Mouse (Mus musculus): ENCODE data around the gene Prf1. TPM values are rescaled to one million over a fixed set of nuclear protein-coding genes. Genes with fewer than 3 reads are reported as not detected.

Gene Prf1
- polyA plus RNA-seq, 1 experiment from 2014 or later = 0.19 TPM

- H3K4me3 ChIP-seq (ENCODE audit: low read depth, low read length) = no peak overlapping the region
- 74% methylated on average over 5 of the region's 5 CpGs for WGBS
- H3K9ac ChIP-seq (ENCODE audit: low read depth, low read length) = no peak overlapping the region
- no peaks in the 10 kb centered on the region for H3K4me1 ChIP-seq (replicated peaks; ENCODE audit: control insufficient read depth, insufficient read depth, low read length)
- no peak overlapping the region for H3K27ac ChIP-seq (ENCODE audit: low read depth, low read length)
- no peaks in the 10 kb centered on the region for H3K9me3 ChIP-seq (ENCODE audit: control insufficient read depth, low read length)
- no peak overlapping the region for H3K4me2 ChIP-seq
- DNase-seq (ENCODE audit: low spot score) (no peak), ATAC-seq (replicated peaks; ENCODE audit: low FRiP score) (no peak; the same call in 1 of the 2 replicates)
- no peaks in the 10 kb centered on the region for H3K36me3 ChIP-seq (ENCODE audit: control insufficient read depth, insufficient read depth, low read length)
- peaks cover 13% of the 10 kb centered on the region for H3K27me3 ChIP-seq (replicated peaks; ENCODE audit: control insufficient read depth, insufficient read depth, low read length)
Measured at GRCm38 (mm10) chr10:61267378-61267777, 30.3 kb upstream of the Prf1 start.

GRCm38 (mm10) chr10:61272089-61272626 lies 25.5 kb upstream of the Prf1 start:
- Histone ChIP-seq H3K36me3 (ENCODE audit: control insufficient read depth, insufficient read depth, low read length) (no peaks in the 10 kb centered on the region), H3K4me1 (replicated peaks; ENCODE audit: control insufficient read depth, insufficient read depth, low read length) (no peaks in the 10 kb centered on the region), H3K27ac (ENCODE audit: low read depth, low read length) (no peak overlapping the region), H3K27me3 (replicated peaks; ENCODE audit: control insufficient read depth, insufficient read depth, low read length) (peaks cover 39% of the 10 kb centered on the region), H3K4me2 (no peak overlapping the region; the same call in 1 of the 2 replicates), H3K9me3 (ENCODE audit: control insufficient read depth, low read length) (no peaks in the 10 kb centered on the region), H3K9ac (ENCODE audit: low read depth, low read length) (no peak overlapping the region), H3K4me3 (ENCODE audit: low read depth, low read length) (no peak overlapping the region)
- ATAC-seq (replicated peaks; ENCODE audit: low FRiP score) (no peak), DNase-seq (ENCODE audit: low spot score) (no peak)
- 41% methylated on average over 8 of the region's 8 CpGs for WGBS

DNA sequence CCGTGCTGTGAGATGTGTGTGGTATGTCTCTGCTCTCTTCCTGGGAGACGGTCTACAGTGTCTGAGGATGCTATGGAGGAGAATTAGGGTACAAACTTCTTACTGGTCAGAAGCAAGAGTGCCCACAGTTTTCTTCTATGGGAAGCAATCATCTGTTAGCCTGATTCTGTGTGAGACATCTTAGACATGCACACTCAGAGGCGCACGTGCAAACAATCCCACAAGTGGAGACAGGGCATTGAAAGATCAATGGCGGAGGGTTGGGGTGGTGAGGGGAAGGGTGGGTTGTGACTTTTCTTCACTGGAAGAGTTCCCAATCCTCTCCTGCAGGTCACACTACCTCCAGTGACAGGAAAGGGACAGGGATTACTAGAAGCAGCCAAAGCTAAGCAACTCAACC lies 25.0 kb upstream of the Prf1 start:
- H3K27ac ChIP-seq (ENCODE audit: low read depth, low read length) = no peak overlapping the region
- peak overlapping the region; percentile 1; the same call in 1 of the 2 replicates for H3K9ac ChIP-seq (ENCODE audit: low read depth, low read length)
- WGBS = 47% methylated on average over 5 of the region's 5 CpGs
- no peaks in the 10 kb centered on the region for H3K9me3 ChIP-seq (ENCODE audit: control insufficient read depth, low read length)
- peak overlapping the region; percentile 54 for H3K4me2 ChIP-seq
- peak overlapping the region; percentile 37 for H3K4me3 ChIP-seq (ENCODE audit: low read depth, low read length)
- H3K27me3 ChIP-seq (replicated peaks; ENCODE audit: control insufficient read depth, insufficient read depth, low read length) = peaks cover 39% of the 10 kb centered on the region
- H3K4me1 ChIP-seq (replicated peaks; ENCODE audit: control insufficient read depth, insufficient read depth, low read length) = no peaks in the 10 kb centered on the region
- no peak for DNase-seq (ENCODE audit: low spot score)
- ATAC-seq (replicated peaks; ENCODE audit: low FRiP score) = no peak
- no peaks in the 10 kb centered on the region for H3K36me3 ChIP-seq (ENCODE audit: control insufficient read depth, insufficient read depth, low read length)

DNA sequence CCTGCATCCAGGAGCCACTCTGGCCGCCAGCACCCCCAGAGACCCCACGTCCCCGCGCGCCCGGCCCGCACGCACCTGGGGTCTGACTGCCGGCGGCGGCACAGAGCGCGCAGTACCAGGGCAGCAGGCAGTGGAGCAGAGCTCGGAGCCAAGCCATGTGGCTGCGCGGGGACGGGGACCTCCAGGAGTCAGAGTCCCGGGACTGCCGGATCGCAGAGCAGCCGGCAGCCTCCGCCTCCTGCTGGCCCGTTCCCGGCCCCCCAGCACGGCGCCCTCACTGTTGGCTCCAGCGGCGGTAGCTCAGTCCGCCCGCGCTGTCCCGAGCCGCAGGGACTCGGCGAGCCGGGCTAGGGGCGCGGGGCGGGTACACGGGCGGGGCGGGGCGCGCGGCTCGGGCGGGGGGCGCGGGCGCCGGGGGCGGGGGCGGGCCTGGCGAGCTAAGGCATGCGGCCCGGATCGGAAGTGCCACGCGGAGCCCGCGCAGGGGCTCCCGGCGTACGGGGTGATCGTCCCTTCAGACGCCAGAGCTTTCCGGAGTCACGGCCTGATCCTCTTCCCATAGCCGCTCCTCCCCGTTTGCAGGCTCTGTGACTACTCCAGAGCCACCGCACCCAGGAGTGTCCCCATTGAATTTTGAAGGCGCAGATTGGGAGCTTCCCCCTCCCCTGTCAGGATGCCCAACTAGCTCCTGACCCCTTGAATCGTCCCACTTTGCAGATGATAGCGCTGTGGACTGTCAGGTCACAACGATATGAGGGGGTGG lies 24.4 kb upstream of the Prf1 start, which contains the start of gene Adamts14:
Gene Adamts14 (minus strand): TSS at position 358 of the 763 bp plus-strand sequence.
- peak; percentile 32; the same call in 1 of the 2 replicates for ATAC-seq (replicated peaks; ENCODE audit: low FRiP score)
- DNase-seq (ENCODE audit: low spot score) = peak; percentile 54
- Histone ChIP-seq H3K4me2 (peak within 1 kb of the TSS; percentile 54), H3K36me3 (ENCODE audit: control insufficient read depth, insufficient read depth, low read length) (no peaks in the 10 kb centered on the region), H3K4me1 (replicated peaks; ENCODE audit: control insufficient read depth, insufficient read depth, low read length) (no peaks in the 10 kb centered on the region), H3K4me3 (ENCODE audit: low read depth, low read length) (peak within 1 kb of the TSS; percentile 37), H3K27ac (ENCODE audit: low read depth, low read length) (no peak within 1 kb of the TSS), H3K9ac (ENCODE audit: low read depth, low read length) (peak within 1 kb of the TSS; percentile 1; the same call in 1 of the 2 replicates), H3K27me3 (replicated peaks; ENCODE audit: control insufficient read depth, insufficient read depth, low read length) (peaks cover 39% of the 10 kb centered on the region), H3K9me3 (ENCODE audit: control insufficient read depth, low read length) (no peaks in the 10 kb centered on the region)
- WGBS = 2% methylated on average over 74 of the region's 75 CpGs

- no peaks in the 10 kb centered on the region for H3K4me1 ChIP-seq (replicated peaks; ENCODE audit: control insufficient read depth, insufficient read depth, low read length)
- H3K27me3 ChIP-seq (replicated peaks; ENCODE audit: control insufficient read depth, insufficient read depth, low read length) = peaks cover 39% of the 10 kb centered on the region
- ATAC-seq (replicated peaks; ENCODE audit: low FRiP score) = no peak
- H3K27ac ChIP-seq (ENCODE audit: low read depth, low read length) = no peak overlapping the region
- peak overlapping the region; percentile 54 for H3K4me2 ChIP-seq
- H3K36me3 ChIP-seq (ENCODE audit: control insufficient read depth, insufficient read depth, low read length) = no peaks in the 10 kb centered on the region
- no peak for DNase-seq (ENCODE audit: low spot score)
- H3K4me3 ChIP-seq (ENCODE audit: low read depth, low read length) = peak overlapping the region; percentile 37
- H3K9me3 ChIP-seq (ENCODE audit: control insufficient read depth, low read length) = no peaks in the 10 kb centered on the region
- no peak overlapping the region for H3K9ac ChIP-seq (ENCODE audit: low read depth, low read length)
- 45% methylated on average over 7 of the region's 7 CpGs for WGBS
Measured at GRCm38 (mm10) chr10:61273844-61274215, 23.8 kb upstream of the Prf1 start.

DNA sequence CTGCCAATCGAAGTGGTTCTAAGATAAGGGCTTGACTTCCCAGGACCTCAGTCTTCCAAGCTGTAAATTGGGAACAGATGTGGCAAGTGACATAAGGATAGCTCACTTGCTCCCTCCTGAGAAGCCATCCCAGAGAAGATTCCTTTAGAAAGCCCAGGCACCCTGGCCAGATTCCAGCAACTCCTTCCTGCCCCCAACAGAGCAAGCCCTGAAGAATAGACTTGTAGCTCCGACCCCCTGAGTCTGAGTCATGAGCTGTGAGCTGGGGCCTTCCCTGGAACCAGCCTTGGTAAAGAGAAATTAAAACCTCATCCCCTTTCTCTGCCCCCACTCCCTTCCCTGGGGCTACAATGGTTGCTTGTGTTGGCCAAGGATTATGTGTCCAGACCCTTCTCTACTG lies 23.1 kb upstream of the Prf1 start:
- no peak for DNase-seq (ENCODE audit: low spot score)

GRCm38 (mm10) chr10:61275669-61276110 lies 21.9 kb upstream of the Prf1 start:
- WGBS = 3% methylated on average over 5 of the region's 5 CpGs
- Histone ChIP-seq H3K4me3 (ENCODE audit: low read depth, low read length) (no peak overlapping the region), H3K9me3 (ENCODE audit: control insufficient read depth, low read length) (no peaks in the 10 kb centered on the region), H3K27ac (ENCODE audit: low read depth, low read length) (no peak overlapping the region), H3K4me2 (no peak overlapping the region), H3K27me3 (replicated peaks; ENCODE audit: control insufficient read depth, insufficient read depth, low read length) (peaks cover 39% of the 10 kb centered on the region), H3K9ac (ENCODE audit: low read depth, low read length) (no peak overlapping the region), H3K36me3 (ENCODE audit: control insufficient read depth, insufficient read depth, low read length) (no peaks in the 10 kb centered on the region), H3K4me1 (replicated peaks; ENCODE audit: control insufficient read depth, insufficient read depth, low read length) (no peaks in the 10 kb centered on the region)
- DNase-seq (ENCODE audit: low spot score) = peak; percentile 43
- ATAC-seq (replicated peaks; ENCODE audit: low FRiP score) = peak; percentile 47; the same call in 1 of the 2 replicates

More for the DNA sequence above, 23.1 kb upstream of the Prf1 start:
- Histone ChIP-seq H3K9ac (ENCODE audit: low read depth, low read length) (no peak overlapping the region), H3K27ac (ENCODE audit: low read depth, low read length) (no peak overlapping the region), H3K4me3 (ENCODE audit: low read depth, low read length) (no peak overlapping the region), H3K27me3 (replicated peaks; ENCODE audit: control insufficient read depth, insufficient read depth, low read length) (peaks cover 39% of the 10 kb centered on the region), H3K4me1 (replicated peaks; ENCODE audit: control insufficient read depth, insufficient read depth, low read length) (no peaks in the 10 kb centered on the region), H3K36me3 (ENCODE audit: control insufficient read depth, insufficient read depth, low read length) (no peaks in the 10 kb centered on the region), H3K9me3 (ENCODE audit: control insufficient read depth, low read length) (no peaks in the 10 kb centered on the region), H3K4me2 (no peak overlapping the region)
- 51% methylated on average over 2 of the region's 2 CpGs for WGBS
- ATAC-seq (replicated peaks; ENCODE audit: low FRiP score) = no peak

DNA sequence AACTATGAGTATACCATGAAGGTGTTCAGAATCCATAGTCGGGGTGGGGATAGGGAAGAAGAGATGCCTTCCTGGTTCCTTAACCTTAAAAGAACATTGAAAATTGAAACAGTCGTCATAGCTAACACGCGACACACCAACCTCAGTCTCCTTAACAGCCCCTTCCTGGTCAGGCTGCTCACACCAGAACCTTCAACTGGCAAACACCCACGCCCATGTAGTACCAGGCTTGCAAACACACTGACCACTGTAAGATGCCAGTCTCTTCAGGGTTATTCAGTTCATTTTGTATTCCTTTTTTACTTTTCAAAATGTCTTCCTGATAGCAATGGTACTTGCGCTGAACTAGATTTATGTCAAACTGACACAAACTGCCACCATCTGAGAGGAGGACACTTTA lies 20.6 kb upstream of the Prf1 start:
- H3K9me3 ChIP-seq (ENCODE audit: control insufficient read depth, low read length) = no peaks in the 10 kb centered on the region
- no peaks in the 10 kb centered on the region for H3K36me3 ChIP-seq (ENCODE audit: control insufficient read depth, insufficient read depth, low read length)
- H3K4me1 ChIP-seq (replicated peaks; ENCODE audit: control insufficient read depth, insufficient read depth, low read length) = no peaks in the 10 kb centered on the region
- H3K27me3 ChIP-seq (replicated peaks; ENCODE audit: control insufficient read depth, insufficient read depth, low read length) = peaks cover 32% of the 10 kb centered on the region
- no peak overlapping the region for H3K4me3 ChIP-seq (ENCODE audit: low read depth, low read length)
- H3K9ac ChIP-seq (ENCODE audit: low read depth, low read length) = no peak overlapping the region
- DNase-seq (ENCODE audit: low spot score) (no peak), ATAC-seq (replicated peaks; ENCODE audit: low FRiP score) (no peak)
- 82% methylated on average over 6 of the region's 6 CpGs for WGBS
- no peak overlapping the region for H3K27ac ChIP-seq (ENCODE audit: low read depth, low read length)
- H3K4me2 ChIP-seq = no peak overlapping the region

Data from liver, embryonic 11.5 days (tissue).